Mouse (Mus musculus) hindbrain, embryonic 11.5 days (tissue): Measurements from ENCODE around the gene Kras. TPM values are rescaled to one million over a fixed set of nuclear protein-coding genes. Genes with fewer than 3 reads are reported as not detected.

Source experiments
- ATAC-seq: fragments of 200-750 bp; cut with Nextera tagmentation; 2 replicates; pipeline ENCODE4 v1.8.0; 2017; ENCODE audit warnings: mild to moderate bottlenecking, moderate TSS enrichment, moderate library complexity; ENCODE audit not compliant: low FRiP score
- DNase-seq: peaks from one replicate; pipeline ENCODE4 v3.0.0-alpha.2; 2015; ENCODE audit warnings: low spot score
- H3K27ac ChIP-seq: fragments of 300-500 bp; sonication (generic); 2 replicates; pipeline ENCODE4 v1.5.1; 2014; ENCODE audit warnings: mild to moderate bottlenecking, low read depth, low read length
- H3K27me3 ChIP-seq: fragments of 300-500 bp; sonication (generic); 2 replicates; pipeline ENCODE4 v1.6.1; 2014; ENCODE audit warnings: mild to moderate bottlenecking, low read length, moderate library complexity, mixed read lengths; ENCODE audit not compliant: control insufficient read depth, insufficient read depth
- H3K36me3 ChIP-seq: fragments of 300-500 bp; sonication (generic); 2 replicates; pipeline ENCODE4 v1.6.1; 2014; ENCODE audit warnings: mild to moderate bottlenecking, low read length, moderate library complexity, mixed read lengths; ENCODE audit not compliant: control insufficient read depth, insufficient read depth
- H3K4me1 ChIP-seq: fragments of 300-500 bp; sonication (generic); replicated peaks from 2 replicates; pipeline ENCODE4 v1.6.1; 2014; ENCODE audit warnings: low read length, mixed read lengths; ENCODE audit not compliant: control insufficient read depth, insufficient read depth
- H3K4me2 ChIP-seq: fragments of 300-500 bp; sonication (generic); replicated peaks from 2 replicates; pipeline ENCODE4 v1.6.1; 2014; ENCODE audit warnings: mild to moderate bottlenecking, low read depth, low read length
- H3K4me3 ChIP-seq: fragments of 300-500 bp; sonication (generic); 2 replicates; pipeline ENCODE4 v1.5.1; 2014; ENCODE audit warnings: low read depth, low read length
- H3K9ac ChIP-seq: fragments of 300-500 bp; sonication (generic); 2 replicates; pipeline ENCODE4 v1.6.1; 2014; ENCODE audit warnings: low read depth, low read length
- H3K9me3 ChIP-seq: fragments of 300-500 bp; sonication (generic); 2 replicates; pipeline ENCODE4 v1.6.1; 2016; ENCODE audit warnings: low read length; ENCODE audit not compliant: control insufficient read depth
- WGBS: fragments of 180-500 bp; shearing (Covaris S2); extraction: QIAGEN DNeasy Blood & Tissue Kit; methylation state at CpG from one replicate; pipeline ENCODE4 v1.1.7; 2014; 5-methylcytosine and 5-hydroxymethylcytosine counted together
- polyA plus RNA-seq: library from polyadenylated mRNA; unstranded; fragments of >200 nt; fragmentation: Nextera tagmentation; extraction: Ambion mirVana; gene quantifications from 2 replicates; pipeline ENCODE4 v1.2.1, GENCODE M21; 2014

Gene Kras
- polyA plus RNA-seq, 1 experiment from 2014 or later: 129 TPM

GRCm38 (mm10) chr6:145237148-145237547, 12.9 kb downstream of the Kras start:
- Histone ChIP-seq H3K4me2 (no peak overlapping the region), H3K9me3 (no peaks in the 10 kb centered on the region), H3K27ac (no peak overlapping the region), H3K27me3 (no peaks in the 10 kb centered on the region), H3K4me3 (no peak overlapping the region), H3K4me1 (no peaks in the 10 kb centered on the region), H3K9ac (no peak overlapping the region), H3K36me3 (no peaks in the 10 kb centered on the region)
- ATAC-seq (no peak), DNase-seq (no peak)
- 78% methylated on average over 4 of the region's 4 CpGs for WGBS

GRCm38 (mm10) chr6:145235367-145235766, 14.7 kb downstream of the Kras start:
- no peak overlapping the region for H3K27ac ChIP-seq
- ATAC-seq (no peak), DNase-seq (no peak)
- H3K36me3 ChIP-seq: no peaks in the 10 kb centered on the region
- H3K9me3 ChIP-seq: no peaks in the 10 kb centered on the region
- no peak overlapping the region for H3K9ac ChIP-seq
- no peaks in the 10 kb centered on the region for H3K4me1 ChIP-seq
- no peak overlapping the region for H3K4me3 ChIP-seq
- 93% methylated on average over 6 of the region's 6 CpGs for WGBS
- H3K27me3 ChIP-seq: no peaks in the 10 kb centered on the region
- H3K4me2 ChIP-seq: no peak overlapping the region

GRCm38 (mm10) chr6:145234391-145234790, 15.6 kb downstream of the Kras start:
- Histone ChIP-seq H3K9me3 (no peaks in the 10 kb centered on the region), H3K4me3 (no peak overlapping the region), H3K9ac (no peak overlapping the region), H3K27me3 (no peaks in the 10 kb centered on the region), H3K27ac (no peak overlapping the region), H3K4me2 (no peak overlapping the region), H3K36me3 (no peaks in the 10 kb centered on the region), H3K4me1 (no peaks in the 10 kb centered on the region)
- 91% methylated on average over 1 of the region's 1 CpGs for WGBS
- DNase-seq: no peak
- ATAC-seq: no peak

- ATAC-seq (no peak), DNase-seq (no peak)
- no peak overlapping the region for H3K9ac ChIP-seq
- no peaks in the 10 kb centered on the region for H3K9me3 ChIP-seq
- no peak overlapping the region for H3K4me3 ChIP-seq
- no peak overlapping the region for H3K4me2 ChIP-seq
- 95% methylated on average over 3 of the region's 3 CpGs for WGBS
- H3K27ac ChIP-seq: no peak overlapping the region
- H3K27me3 ChIP-seq: no peaks in the 10 kb centered on the region
- no peaks in the 10 kb centered on the region for H3K36me3 ChIP-seq
- no peaks in the 10 kb centered on the region for H3K4me1 ChIP-seq
Observed at GRCm38 (mm10) chr6:145226296-145226695, 23.7 kb downstream of the Kras start.

- DNase-seq (no peak), ATAC-seq (no peak)
- whole genome bisulfite sequencing: 95% methylated on average over 6 of the region's 6 CpGs
- Histone ChIP-seq H3K9ac (no peak overlapping the region), H3K4me2 (no peak overlapping the region), H3K27me3 (no peaks in the 10 kb centered on the region), H3K4me3 (no peak overlapping the region), H3K9me3 (no peaks in the 10 kb centered on the region), H3K27ac (no peak overlapping the region), H3K36me3 (no peaks in the 10 kb centered on the region), H3K4me1 (no peaks in the 10 kb centered on the region)
Observed at GRCm38 (mm10) chr6:145224246-145224645, 25.8 kb downstream of the Kras start.

GRCm38 (mm10) chr6:145215826-145216225, 34.2 kb downstream of the Kras start:
- no peaks in the 10 kb centered on the region for H3K9me3 ChIP-seq
- H3K36me3 ChIP-seq: no peaks in the 10 kb centered on the region
- no peak overlapping the region for H3K4me3 ChIP-seq
- no peaks in the 10 kb centered on the region for H3K27me3 ChIP-seq
- DNase-seq (no peak), ATAC-seq (no peak)
- no peaks in the 10 kb centered on the region for H3K4me1 ChIP-seq
- 91% methylated on average over 3 of the region's 3 CpGs for WGBS
- H3K9ac ChIP-seq: no peak overlapping the region
- no peak overlapping the region for H3K4me2 ChIP-seq
- no peak overlapping the region for H3K27ac ChIP-seq

GRCm38 (mm10) chr6:145213916-145214315, 36.1 kb downstream of the Kras start:
- H3K9ac ChIP-seq: no peak overlapping the region
- H3K27me3 ChIP-seq: no peaks in the 10 kb centered on the region
- 83% methylated on average over 2 of the region's 2 CpGs for WGBS
- DNase-seq (no peak), ATAC-seq (no peak)
- no peak overlapping the region for H3K27ac ChIP-seq
- H3K4me1 ChIP-seq: no peaks in the 10 kb centered on the region
- H3K36me3 ChIP-seq: no peaks in the 10 kb centered on the region
- no peaks in the 10 kb centered on the region for H3K9me3 ChIP-seq
- no peak overlapping the region for H3K4me3 ChIP-seq
- no peak overlapping the region for H3K4me2 ChIP-seq

- Histone ChIP-seq H3K4me3 (peak overlapping the region; percentile 77), H3K4me2 (peak overlapping the region; percentile 68), H3K27ac (peak overlapping the region; percentile 95), H3K4me1 (no peaks in the 10 kb centered on the region), H3K9ac (peak overlapping the region; percentile 83), H3K9me3 (no peaks in the 10 kb centered on the region), H3K36me3 (no peaks in the 10 kb centered on the region), H3K27me3 (no peaks in the 10 kb centered on the region)
- 5% methylated on average over 21 of the region's 21 CpGs for WGBS
- ATAC-seq (peak; percentile 26), DNase-seq (no peak)
Observed at GRCm38 (mm10) chr6:145211376-145212305, 38.4 kb downstream of the Kras start.

GRCm38 (mm10) chr6:145210816-145211338, 39.2 kb downstream of the Kras start, which contains the start of the genes Casc1 and Etfrf1:
Gene Casc1, minus strand, starts transcription at chr6:145211005.
Gene Etfrf1, plus strand, starts transcription at chr6:145211134.
- WGBS: 0% methylated on average over 34 of the region's 36 CpGs
- Histone ChIP-seq H3K36me3 (no peaks in the 10 kb centered on the region), H3K4me2 (peak within 1 kb of the TSS; percentile 68), H3K9me3 (no peaks in the 10 kb centered on the region), H3K27ac (peak within 1 kb of the TSS; percentile 95), H3K4me1 (no peaks in the 10 kb centered on the region), H3K4me3 (peak within 1 kb of the TSS; percentile 77), H3K9ac (peak within 1 kb of the TSS; percentile 83), H3K27me3 (no peaks in the 10 kb centered on the region)
- peak; percentile 100 for ATAC-seq
- DNase-seq: peak; percentile 99
